Mouse (Mus musculus) embryonic facial prominence, embryonic 11.5 days (tissue): ENCODE data around the gene Osm. TPM values are rescaled to one million over a fixed set of nuclear protein-coding genes. Genes with fewer than 3 reads are reported as not detected.

ENCODE experiments used
- ATAC-seq: fragments of 200-750 bp; cut with Nextera tagmentation; replicated peaks from 2 replicates; pipeline ENCODE4 v1.8.0; 2017; ENCODE audit warnings: low read depth; ENCODE audit not compliant: insufficient number of reproducible peaks, low FRiP score, low TSS enrichment
- DNase-seq: peaks from one replicate; pipeline ENCODE4 v3.0.0-alpha.2; 2015; ENCODE audit warnings: low spot score
- H3K27ac ChIP-seq: fragments of 300-500 bp; sonication (generic); replicated peaks from 2 replicates; pipeline ENCODE4 v1.5.1; 2014; ENCODE audit warnings: mild to moderate bottlenecking, low read depth, low read length, control low read depth
- H3K27me3 ChIP-seq: fragments of 300-500 bp; sonication (generic); 2 replicates; pipeline ENCODE4 v1.6.1; 2014; ENCODE audit warnings: mild to moderate bottlenecking, low read length, moderate library complexity, mixed read lengths; ENCODE audit not compliant: control insufficient read depth, insufficient read depth
- H3K36me3 ChIP-seq: fragments of 300-500 bp; sonication (generic); replicated peaks from 2 replicates; pipeline ENCODE4 v1.6.1; 2014; ENCODE audit warnings: low read depth, mild to moderate bottlenecking, low read length, moderate library complexity, mixed read lengths; ENCODE audit not compliant: control insufficient read depth, insufficient read depth
- H3K4me1 ChIP-seq: fragments of 300-500 bp; sonication (generic); 2 replicates; pipeline ENCODE4 v1.6.1; 2014; ENCODE audit warnings: low read length, mixed read lengths; ENCODE audit not compliant: control insufficient read depth, insufficient read depth
- H3K4me2 ChIP-seq: fragments of 300-500 bp; sonication (generic); 2 replicates; pipeline ENCODE4 v1.6.1; 2014; ENCODE audit warnings: low read depth, mild to moderate bottlenecking, control low read depth, low read length, moderate library complexity
- H3K4me3 ChIP-seq: fragments of 300-500 bp; sonication (generic); 2 replicates; pipeline ENCODE4 v1.5.1; 2014; ENCODE audit warnings: low read depth, low read length, control low read depth
- H3K9ac ChIP-seq: fragments of 300-500 bp; sonication (generic); replicated peaks from 2 replicates; pipeline ENCODE4 v1.6.1; 2014; ENCODE audit warnings: mild to moderate bottlenecking, control low read depth, low read length
- H3K9me3 ChIP-seq: fragments of 300-500 bp; sonication (generic); replicated peaks from 2 replicates; pipeline ENCODE4 v1.6.1; 2016; ENCODE audit warnings: mild to moderate bottlenecking, low read length, inconsistent platforms, mixed read lengths; ENCODE audit not compliant: control insufficient read depth
- WGBS: fragments of 180-500 bp; shearing (Covaris S2); extraction: QIAGEN DNeasy Blood & Tissue Kit; methylation state at CpG from one replicate; pipeline ENCODE4 v1.1.7; 2014; 5-methylcytosine and 5-hydroxymethylcytosine counted together
- polyA plus RNA-seq: library from polyadenylated mRNA; unstranded; fragments of >200 nt; fragmentation: Nextera tagmentation; extraction: Ambion mirVana; gene quantifications from 2 replicates; pipeline ENCODE4 v1.2.1, GENCODE M21; 2014

The Osm gene
- not detected in 2 replicates for polyA plus RNA-seq

GRCm38 (mm10) chr11:4235665-4236545 lies at the start of gene Osm:
TSS of gene Osm (plus strand) at chr11:4236420.
- H3K4me2 ChIP-seq, result no peak within 1 kb of the TSS
- no peak within 1 kb of the TSS for H3K27ac ChIP-seq
- H3K4me1 ChIP-seq, result no peaks in the 10 kb centered on the region
- H3K9me3 ChIP-seq, result no peaks in the 10 kb centered on the region
- no peaks in the 10 kb centered on the region for H3K36me3 ChIP-seq
- 75% methylated on average over 16 of the region's 16 CpGs for WGBS
- no peak within 1 kb of the TSS for H3K4me3 ChIP-seq
- DNase-seq (no peak), ATAC-seq (no peak)
- H3K27me3 ChIP-seq, result no peaks in the 10 kb centered on the region
- no peak within 1 kb of the TSS for H3K9ac ChIP-seq

DNA sequence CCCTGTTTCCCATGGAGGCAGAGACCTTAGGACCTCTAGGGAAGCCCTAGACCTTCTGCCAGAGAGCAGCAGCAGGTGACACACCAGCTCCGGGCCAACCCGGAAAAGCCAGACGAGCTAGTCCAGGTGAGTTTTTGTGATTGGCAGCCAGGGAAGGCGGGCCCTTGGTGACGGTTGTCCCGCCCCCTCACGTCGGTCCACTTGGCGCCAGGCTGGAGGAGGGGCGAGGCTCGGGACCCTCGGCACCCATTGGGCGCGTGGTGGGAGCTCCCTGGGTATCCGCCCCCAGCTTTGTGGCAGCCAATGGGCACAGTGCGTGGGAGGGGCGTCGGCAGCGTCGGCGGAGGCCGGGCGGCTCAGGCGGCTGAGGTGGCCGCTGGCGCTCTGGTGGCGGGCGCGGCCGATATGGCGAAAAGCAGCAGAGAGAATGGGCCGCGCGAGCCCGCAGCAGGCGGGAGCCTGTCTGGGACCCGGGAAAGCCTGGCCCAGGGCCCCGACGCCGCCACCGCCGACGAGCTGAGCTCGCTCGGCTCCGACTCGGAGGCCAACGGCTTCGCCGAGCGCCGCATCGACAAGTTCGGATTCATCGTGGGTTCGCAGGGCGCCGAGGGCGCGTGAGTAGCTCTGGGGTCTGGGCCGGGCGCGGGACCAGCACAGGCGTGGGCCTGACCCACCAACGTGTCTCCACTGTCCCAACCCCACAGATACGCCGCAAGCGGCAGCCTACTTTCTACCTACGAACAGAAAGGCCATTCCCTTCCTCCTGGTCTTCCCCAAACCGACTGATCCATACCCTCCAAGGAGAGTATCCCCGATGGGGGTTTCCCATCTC lies 49.5 kb upstream of the Osm start, which contains the start of gene Tbc1d10a:
Gene Tbc1d10a, plus strand, starts transcription at position 304 of the 832 bp plus-strand sequence.
- Histone ChIP-seq H3K27ac (no peak within 1 kb of the TSS), H3K4me2 (peak within 1 kb of the TSS; percentile 90), H3K27me3 (no peaks in the 10 kb centered on the region), H3K36me3 (no peaks in the 10 kb centered on the region; the same call in 1 of the 2 replicates), H3K4me3 (peak within 1 kb of the TSS; percentile 83), H3K4me1 (no peaks in the 10 kb centered on the region; the same call in none of the 2 replicates), H3K9ac (peak within 1 kb of the TSS; percentile 87), H3K9me3 (no peaks in the 10 kb centered on the region)
- DNase-seq (peak; percentile 99), ATAC-seq (peak; percentile 99)
- WGBS, result under 1% methylated on average over 47 of the region's 71 CpGs

GRCm38 (mm10) chr11:4187318-4187700 lies 48.9 kb upstream of the Osm start:
- Histone ChIP-seq H3K9ac (peak overlapping the region; percentile 87), H3K4me2 (peak overlapping the region; percentile 90), H3K36me3 (no peaks in the 10 kb centered on the region), H3K4me1 (no peaks in the 10 kb centered on the region; the same call in none of the 2 replicates), H3K27ac (no peak overlapping the region), H3K4me3 (peak overlapping the region; percentile 83), H3K27me3 (no peaks in the 10 kb centered on the region), H3K9me3 (no peaks in the 10 kb centered on the region)
- ATAC-seq, result no peak; the same call in 1 of the 2 replicates
- no peak for DNase-seq
- 15% methylated on average over 9 of the region's 9 CpGs for WGBS

GRCm38 (mm10) chr11:4189182-4189581 lies 47.0 kb upstream of the Osm start:
- ATAC-seq (no peak), DNase-seq (no peak)
- Histone ChIP-seq H3K4me2 (no peak overlapping the region), H3K27ac (no peak overlapping the region), H3K4me1 (no peaks in the 10 kb centered on the region; the same call in none of the 2 replicates), H3K9ac (no peak overlapping the region), H3K4me3 (no peak overlapping the region), H3K27me3 (no peaks in the 10 kb centered on the region), H3K36me3 (no peaks in the 10 kb centered on the region), H3K9me3 (no peaks in the 10 kb centered on the region)
- 86% methylated on average over 6 of the region's 6 CpGs for WGBS

GRCm38 (mm10) chr11:4190677-4191076 lies 45.5 kb upstream of the Osm start:
- Histone ChIP-seq H3K27ac (no peak overlapping the region), H3K4me1 (no peaks in the 10 kb centered on the region; the same call in none of the 2 replicates), H3K36me3 (no peaks in the 10 kb centered on the region), H3K9me3 (no peaks in the 10 kb centered on the region), H3K4me2 (no peak overlapping the region), H3K4me3 (no peak overlapping the region), H3K9ac (no peak overlapping the region), H3K27me3 (no peaks in the 10 kb centered on the region)
- WGBS, result 75% methylated on average over 3 of the region's 3 CpGs
- ATAC-seq, result no peak
- no peak for DNase-seq

DNA sequence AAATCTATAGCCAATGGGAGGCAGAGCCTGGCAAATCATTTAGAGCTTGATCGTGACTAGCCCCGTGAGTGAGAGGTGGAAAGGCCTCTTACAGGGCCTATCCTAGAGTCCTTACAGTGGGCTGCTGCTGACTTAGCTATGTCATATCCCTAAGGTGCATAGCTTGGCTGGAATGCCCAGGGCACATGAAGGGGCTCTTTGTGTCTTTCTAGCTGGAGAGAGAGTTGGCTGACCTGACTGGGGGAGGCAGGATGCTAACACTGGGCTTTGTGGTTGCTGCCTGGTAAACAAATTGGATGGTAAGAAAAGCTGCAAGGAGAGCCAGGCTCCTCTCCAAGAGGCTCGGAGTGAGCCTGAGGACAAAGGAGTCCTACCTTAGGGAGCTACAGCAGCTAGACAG lies 43.5 kb upstream of the Osm start:
- Histone ChIP-seq H3K4me2 (no peak overlapping the region), H3K4me3 (no peak overlapping the region), H3K4me1 (no peaks in the 10 kb centered on the region; the same call in none of the 2 replicates), H3K9me3 (no peaks in the 10 kb centered on the region), H3K36me3 (no peaks in the 10 kb centered on the region), H3K27ac (no peak overlapping the region), H3K27me3 (no peaks in the 10 kb centered on the region), H3K9ac (no peak overlapping the region)
- no peak for DNase-seq
- 71% methylated on average over 3 of the region's 3 CpGs for WGBS
- no peak for ATAC-seq

- no peaks in the 10 kb centered on the region; the same call in none of the 2 replicates for H3K4me1 ChIP-seq
- ATAC-seq, result no peak
Measured at GRCm38 (mm10) chr11:4193420-4193819, 42.8 kb upstream of the Osm start.

More at GRCm38 (mm10) chr11:4193420-4193819, 42.8 kb upstream of the Osm start:
- no peaks in the 10 kb centered on the region for H3K9me3 ChIP-seq
- H3K4me2 ChIP-seq, result no peak overlapping the region
- H3K36me3 ChIP-seq, result no peaks in the 10 kb centered on the region
- no peak overlapping the region for H3K9ac ChIP-seq
- no peaks in the 10 kb centered on the region for H3K27me3 ChIP-seq
- H3K27ac ChIP-seq, result no peak overlapping the region
- no peak overlapping the region for H3K4me3 ChIP-seq
- DNase-seq, result no peak
